In the genomic region with DNA sequence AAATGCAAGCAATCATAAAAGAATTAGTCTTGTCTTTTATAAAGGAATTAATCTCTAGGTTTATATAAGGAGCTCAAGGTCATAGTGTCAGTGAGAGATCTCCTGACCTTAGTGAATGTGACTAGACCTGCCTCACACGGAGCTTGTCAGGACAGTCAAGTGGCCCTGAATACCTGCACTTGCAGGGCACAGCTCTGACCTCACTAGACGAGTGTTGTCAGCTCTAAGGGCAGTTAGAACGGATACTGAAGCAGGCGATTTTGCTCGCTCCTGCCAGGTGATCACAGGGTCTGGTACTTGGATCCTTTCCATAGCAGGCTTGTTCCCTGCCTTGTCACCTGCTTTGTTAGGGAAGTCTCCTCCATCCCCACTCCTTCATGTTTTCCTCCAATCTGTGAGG, we compare ENCODE assay signal across 14 mouse cellular contexts. TPM values are rescaled to one million over a fixed set of nuclear protein-coding genes. Genes with fewer than 3 reads are reported as not detected.
DNase-seq lines count a peak whose midpoint lies in the region; ATAC-seq and TF ChIP-seq lines count a peak whose summit lies in the region.
"Had no signal": no experiment of that assay in that cellular context is flagged by ENCODE, and none has a peak within 500 bp of the region (broad histone marks: within the 10 kb centered on the region; RNA-seq: fewer than 3 reads in every experiment).

No protein-coding gene starts in this region.

- H3K4me2 ChIP-seq in lung, embryonic 14.5 days: no peak overlapping the region
- H3K4me2 ChIP-seq in heart, embryonic 15.5 days: no peak overlapping the region
- H3K4me2 ChIP-seq: forebrain, embryonic 13.5 days; limb, embryonic 12.5 days; midbrain, embryonic 11.5 days had no signal

- H3K36me3 ChIP-seq in heart, adult 2 months (ENCODE audit: control insufficient read depth, insufficient read depth, low read length): peaks cover 18% of the 10 kb centered on the region
- peaks cover 74% of the 10 kb centered on the region for H3K36me3 ChIP-seq in lung, embryonic 14.5 days (ENCODE audit: insufficient read depth)
- peaks cover 18% of the 10 kb centered on the region for H3K36me3 ChIP-seq in heart, embryonic 15.5 days
- peaks cover 37% of the 10 kb centered on the region for H3K36me3 ChIP-seq in small intestine, adult 2 months (ENCODE audit: control insufficient read depth, insufficient read depth, low read length)

- intact Hi-C loops in heart, adult 2 months (cut with DNase I): loop anchor here (5.0 kb wide), 1 partner anchor 42 kb away; no protein-coding TSS in a partner anchor

- TF ChIP-seq POLR2A in heart, adult 2 months (IDR thresholded peaks at IDR 0.05; ENCODE audit: insufficient read depth, low read depth, low read length): no peak
- no peak for TF ChIP-seq POLR2A in lung, adult 2 months (IDR thresholded peaks at IDR 0.05; ENCODE audit: borderline replicate concordance, extremely low read depth, low read depth, low read length)
- no peak for TF ChIP-seq POLR2A in small intestine, adult 2 months (IDR thresholded peaks at IDR 0.05; ENCODE audit: low read depth, low read length)

- H3K79me2 ChIP-seq in heart, adult 2 months (replicated peaks; ENCODE audit: control insufficient read depth, insufficient read depth, low read length): no peaks in the 10 kb centered on the region

- H3K9me3 ChIP-seq in lung, embryonic 14.5 days (ENCODE audit: low read depth, low read length): no peaks in the 10 kb centered on the region
- no peaks in the 10 kb centered on the region for H3K9me3 ChIP-seq in heart, embryonic 15.5 days (replicated peaks)
- H3K9me3 ChIP-seq: forebrain, embryonic 13.5 days; hindbrain, embryonic 10.5 days; limb, embryonic 12.5 days had no signal

- H3K27ac ChIP-seq in heart, adult 2 months: peak overlapping the region; percentile 55
- no peak overlapping the region for H3K27ac ChIP-seq in lung, embryonic 14.5 days (ENCODE audit: low read depth)
- peak overlapping the region; percentile 84 for H3K27ac ChIP-seq in heart, embryonic 15.5 days
- peak overlapping the region; percentile 80 for H3K27ac ChIP-seq in small intestine, adult 2 months (ENCODE audit: insufficient read depth, low read depth, low read length)
- H3K27ac ChIP-seq: forebrain, embryonic 13.5 days; hindbrain, embryonic 10.5 days; limb, embryonic 12.5 days; liver, embryonic 14.5 days; macrophage had no signal

- WGBS in heart, adult 2 months: 46% methylated on average over 5 of the region's 5 CpGs
- WGBS in lung, embryonic 14.5 days: 49% methylated on average over 5 of the region's 5 CpGs
- WGBS in lung, adult 2 months: 61% methylated on average over 5 of the region's 5 CpGs
- WGBS in heart, embryonic 15.5 days: 46% methylated on average over 5 of the region's 5 CpGs
- 20% methylated on average over 5 of the region's 5 CpGs for WGBS in small intestine, adult 2 months

- no peak for DNase-seq in heart, adult 2 months
- no peak for DNase-seq in heart, adult 8-10 months (ENCODE audit: low spot score)
- no peak for DNase-seq in lung, embryonic 14.5 days
- no peak for DNase-seq in lung, adult 2 months
- DNase-seq: thymus, postnatal 14 days had no signal

- H3K9ac ChIP-seq in heart, adult 2 months (ENCODE audit: low read depth, low read length): no peak overlapping the region
- H3K9ac ChIP-seq in lung, embryonic 14.5 days: no peak overlapping the region
- H3K9ac ChIP-seq in heart, embryonic 15.5 days: no peak overlapping the region
- H3K9ac ChIP-seq: forebrain, embryonic 13.5 days; limb, embryonic 12.5 days; liver, embryonic 14.5 days had no signal

- H3K4me3 ChIP-seq in heart, adult 2 months: no peak overlapping the region
- no peak overlapping the region for H3K4me3 ChIP-seq in lung, embryonic 14.5 days (ENCODE audit: low read depth, low read length)
- no peak overlapping the region for H3K4me3 ChIP-seq in lung, adult 2 months (replicated peaks; ENCODE audit: extremely low read depth, low read depth, low read length)
- no peak overlapping the region for H3K4me3 ChIP-seq in heart, embryonic 15.5 days
- no peak overlapping the region for H3K4me3 ChIP-seq in small intestine, adult 2 months (ENCODE audit: low read depth, low read length)
- H3K4me3 ChIP-seq: forebrain, embryonic 13.5 days; hindbrain, embryonic 10.5 days; limb, embryonic 12.5 days had no signal

- no peak for TF ChIP-seq EP300 in heart, adult 2 months (IDR thresholded peaks at IDR 0.05; ENCODE audit: insufficient read depth, low read depth, low read length)

- peak; percentile 41; the same call in 1 of the 2 replicates for ATAC-seq in lung, embryonic 14.5 days (ENCODE audit: insufficient read depth)
- peak; percentile 68; the same call in 1 of the 2 replicates for ATAC-seq in heart, embryonic 15.5 days (replicated peaks; ENCODE audit: insufficient number of reproducible peaks, insufficient read depth, low FRiP score, low read depth)
- ATAC-seq in CD4-positive, CD25-positive, alpha-beta regulatory T cell, adult 4 months: no peak
- ATAC-seq: forebrain, embryonic 13.5 days had no signal

- TF ChIP-seq CTCF in heart, adult 2 months (IDR thresholded peaks at IDR 0.05): no peak
- TF ChIP-seq CTCF in lung, embryonic 14.5 days (IDR thresholded peaks at IDR 0.05; ENCODE audit: low read depth): no peak
- TF ChIP-seq CTCF in lung, adult 2 months (IDR thresholded peaks at IDR 0.05; ENCODE audit: insufficient read depth, low read length): no peak
- TF ChIP-seq CTCF in small intestine, adult 2 months (IDR thresholded peaks at IDR 0.05; ENCODE audit: extremely low read depth, insufficient read length, insufficient replicate concordance, low read depth, low read length): no peak; the same call in 1 of the 2 replicates

- H3K27me3 ChIP-seq in heart, adult 2 months (ENCODE audit: control insufficient read depth, insufficient read depth, low read length): no peaks in the 10 kb centered on the region
- no peaks in the 10 kb centered on the region for H3K27me3 ChIP-seq in lung, embryonic 14.5 days (ENCODE audit: insufficient read depth, low read length)
- H3K27me3 ChIP-seq in heart, embryonic 15.5 days: no peaks in the 10 kb centered on the region
- no peaks in the 10 kb centered on the region for H3K27me3 ChIP-seq in small intestine, adult 2 months (ENCODE audit: control insufficient read depth, insufficient read depth, low read length)
- H3K27me3 ChIP-seq: forebrain, embryonic 13.5 days; limb, embryonic 12.5 days had no signal

- peaks cover 7% of the 10 kb centered on the region for H3K4me1 ChIP-seq in heart, adult 2 months (ENCODE audit: control insufficient read depth, insufficient read depth, low read length)
- H3K4me1 ChIP-seq in lung, embryonic 14.5 days (ENCODE audit: insufficient read depth): no peaks in the 10 kb centered on the region
- H3K4me1 ChIP-seq in lung, adult 2 months (ENCODE audit: control insufficient read depth, insufficient read depth, low read length): peaks cover 6% of the 10 kb centered on the region; the same call in 1 of the 2 replicates
- H3K4me1 ChIP-seq in heart, embryonic 15.5 days (replicated peaks): peaks cover 28% of the 10 kb centered on the region
- H3K4me1 ChIP-seq in small intestine, adult 2 months (ENCODE audit: control insufficient read depth, insufficient read depth, insufficient read length, low read length): peaks cover 5% of the 10 kb centered on the region; the same call in 1 of the 2 replicates
- H3K4me1 ChIP-seq: hindbrain, embryonic 10.5 days; limb, embryonic 12.5 days had no signal

RNA-seq across cellular contexts. Expression of gene Rprd1b, which starts 36.8 kb away (rescaled TPM):
- 10 to 100 TPM; 32.9 to 33.5 TPM for total RNA-seq in heart, adult 2 months (2021)
- polyA plus RNA-seq in heart, adult 2 months (2012; rRNA removed): 15.9 and 20.8 TPM in 2 replicates
- 10 to 100 TPM; 25.3 to 30.1 (median 28.6) TPM for total RNA-seq in heart, adult 8-10 months (2022)
- polyA plus RNA-seq in lung, embryonic 14.5 days (2014; fragmentation: Nextera tagmentation; extraction: Ambion mirVana): 48.8 and 50.9 TPM in 2 replicates
- 15.9 and 17.0 TPM in 2 replicates for polyA plus RNA-seq in lung, adult 2 months (2012; rRNA removed)
- polyA plus RNA-seq in heart, embryonic 15.5 days (2015; fragmentation: Nextera tagmentation; extraction: Ambion mirVana): 26.5 and 28.6 TPM in 2 replicates
- polyA plus RNA-seq in small intestine, adult 2 months (2012; rRNA removed): 7.6 and 13.2 TPM in 2 replicates
- 10 to 100 TPM; 23.2 to 24.7 TPM for polyA plus RNA-seq in CD4-positive, CD25-positive, alpha-beta regulatory T cell, adult 4 months (2017; shearing (Covaris generic))

RNA-seq across cellular contexts. Expression of gene Tti1, which starts 36.8 kb away (rescaled TPM):
- total RNA-seq in heart, adult 2 months (2021): 10 to 100 TPM; 24.3 to 25.3 TPM
- 17.3 and 25.9 TPM in 2 replicates for polyA plus RNA-seq in heart, adult 2 months (2012; rRNA removed)
- 10 to 100 TPM; 22.4 to 35.4 (median 29.9) TPM for total RNA-seq in heart, adult 8-10 months (2022)
- polyA plus RNA-seq in lung, embryonic 14.5 days (2014; fragmentation: Nextera tagmentation; extraction: Ambion mirVana): 25.9 and 27.3 TPM in 2 replicates
- polyA plus RNA-seq in lung, adult 2 months (2012; rRNA removed): 13.7 and 16.8 TPM in 2 replicates
- polyA plus RNA-seq in heart, embryonic 15.5 days (2015; fragmentation: Nextera tagmentation; extraction: Ambion mirVana): 22.0 and 23.5 TPM in 2 replicates
- polyA plus RNA-seq in small intestine, adult 2 months (2012; rRNA removed): 3.0 and 6.1 TPM in 2 replicates
- polyA plus RNA-seq in CD4-positive, CD25-positive, alpha-beta regulatory T cell, adult 4 months (2017; shearing (Covaris generic)): 10 to 100 TPM; 23.4 to 37.0 TPM
